Mouse (Mus musculus) Patski (cell line): ENCODE data around the gene Herc2. TPM values are rescaled to one million over a fixed set of nuclear protein-coding genes. Genes with fewer than 3 reads are reported as not detected.

ENCODE experiments used
- ATAC-seq: fragments of 100-300 bp; one replicate; pipeline ENCODE4 v1.8.0; 2021
- CTCF ChIA-PET: fragments of 350-600 bp; sonication (Branson Sonifier 250); formaldehyde crosslinking; loops from one replicate; lab custom pipeline; 2022; ENCODE audit warnings: inconsistent platforms; lab: Charles Lee
- POLR2A ChIA-PET: fragments of 350-600 bp; sonication (Branson Sonifier 250); formaldehyde crosslinking; loops from one replicate; lab custom pipeline; 2022; ENCODE audit warnings: antibody characterized with exemption, inconsistent platforms; lab: Charles Lee
- DNase-seq: peaks from one replicate; pipeline ENCODE4 v3.0.0-alpha.2; 2011; ENCODE audit warnings: low read depth, low spot score
- H3K27me3 ChIP-seq: fragments of 371-371 bp; one replicate; pipeline ENCODE4 v1.5.1; 2021
- CTCF ChIP-seq: fragments of 100-300 bp; IDR thresholded peaks from one replicate; pipeline ENCODE4 v1.5.1; 2021
- in situ Hi-C: fragments of 300-500 bp; cut with MboI; formaldehyde crosslinking; loops from 3 replicates; pipeline ENCODE4 v1.11.1; 2018; ENCODE audit warnings: low pct_unique_long_range_greater_than_20kb, mixed read lengths
- polyA plus RNA-seq: library from polyadenylated mRNA; unstranded; gene quantifications from one replicate; pipeline ENCODE4 v1.2.3, GENCODE M21; 2021

Herc2 gene
- polyA plus RNA-seq, 1 experiment from 2014 or later = 35.7 TPM

DNA sequence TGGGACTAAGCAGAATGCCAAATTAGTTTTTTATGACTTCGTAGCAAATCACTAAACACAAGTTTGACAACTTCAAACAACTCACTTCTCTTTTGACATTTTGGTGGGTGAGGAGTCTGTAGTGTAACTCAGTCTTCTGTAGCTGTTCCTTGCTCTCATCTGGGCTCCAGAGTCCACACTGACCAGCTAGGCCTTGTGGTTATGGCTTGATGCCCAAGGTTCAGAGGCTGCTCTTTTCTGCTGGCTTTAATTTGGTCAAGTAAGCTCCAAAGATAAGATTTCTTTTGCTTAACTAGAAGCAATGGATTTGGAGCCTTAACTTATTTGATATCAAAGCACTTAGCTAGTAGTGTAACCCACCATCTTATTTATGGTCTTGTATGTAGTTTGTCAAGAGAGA is 14.9 kb downstream of the Herc2 start:
- no peak for DNase-seq
- TF ChIP-seq CTCF = no peak
- ChIA-PET CTCF (interaction anchor here (1.0 kb wide), 1 partner anchor 8 kb away, joined by 3 read pairs; no protein-coding TSS in a partner anchor), POLR2A (no interaction called here)
- no peaks in the 10 kb centered on the region for H3K27me3 ChIP-seq
- in situ Hi-C loops = no loop called here
- no peak for ATAC-seq

- H3K27me3 ChIP-seq = no peaks in the 10 kb centered on the region
- POLR2A ChIA-PET = no interaction called here
Measured at GRCm38 (mm10) chr7:56066136-56066535, 16.1 kb downstream of the Herc2 start.

DNA sequence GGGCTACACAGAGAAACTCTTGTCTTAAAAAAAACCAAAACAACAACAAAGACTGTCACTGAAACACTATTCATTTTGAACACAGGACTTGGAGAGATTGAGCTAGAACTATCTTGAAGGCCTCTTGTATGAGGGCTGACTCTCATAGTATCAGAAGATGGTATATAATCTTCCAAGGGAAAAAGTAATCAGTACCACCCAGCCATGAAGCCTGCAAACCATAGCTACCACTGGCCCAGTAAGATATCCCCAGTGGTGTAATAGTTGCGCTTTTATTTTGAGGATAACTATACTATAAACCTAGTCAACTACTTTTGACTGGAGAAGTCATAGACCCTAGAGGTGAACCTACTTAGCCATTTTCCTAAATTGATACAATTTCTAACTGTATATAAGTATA is 16.6 kb downstream of the Herc2 start:
- in situ Hi-C loops = no loop called here
- CTCF ChIA-PET = interaction anchor here (0.7 kb wide), 1 partner anchor 24 kb away, joined by 3 read pairs; no protein-coding TSS in a partner anchor
- DNase-seq = no peak
- no peak for ATAC-seq
- POLR2A ChIA-PET = no interaction called here
- no peak for TF ChIP-seq CTCF
- H3K27me3 ChIP-seq = no peaks in the 10 kb centered on the region

More at GRCm38 (mm10) chr7:56066136-56066535, 16.1 kb downstream of the Herc2 start:
- CTCF ChIA-PET = interaction anchor here (0.7 kb wide), 1 partner anchor 24 kb away, joined by 3 read pairs; no protein-coding TSS in a partner anchor
- TF ChIP-seq CTCF = no peak
- DNase-seq = no peak
- in situ Hi-C loops = no loop called here
- no peak for ATAC-seq

- no peaks in the 10 kb centered on the region for H3K27me3 ChIP-seq
- DNase-seq = no peak
- ChIA-PET POLR2A (no interaction called here), CTCF (interaction anchor here (1.2 kb wide), 1 partner anchor 16 kb away, joined by 3 read pairs; no protein-coding TSS in a partner anchor)
- ATAC-seq = no peak
- no peak for TF ChIP-seq CTCF
- in situ Hi-C loops = no loop called here
Measured at GRCm38 (mm10) chr7:56071724-56072123, 21.7 kb downstream of the Herc2 start.

GRCm38 (mm10) chr7:56083034-56083433 is 33.0 kb downstream of the Herc2 start:
- H3K27me3 ChIP-seq = no peaks in the 10 kb centered on the region
- in situ Hi-C loops = no loop called here
- ATAC-seq = no peak
- CTCF ChIA-PET = interaction anchor here (1.1 kb wide), 1 partner anchor 11 kb away, joined by 3 read pairs; no protein-coding TSS in a partner anchor
- DNase-seq = no peak
- POLR2A ChIA-PET = no interaction called here
- TF ChIP-seq CTCF = no peak

GRCm38 (mm10) chr7:56089097-56089496 is 39.1 kb downstream of the Herc2 start:
- TF ChIP-seq CTCF = no peak
- in situ Hi-C loops = no loop called here
- H3K27me3 ChIP-seq = no peaks in the 10 kb centered on the region
- POLR2A ChIA-PET = no interaction called here
- CTCF ChIA-PET = no interaction called here
- no peak for DNase-seq
- ATAC-seq = no peak

DNA sequence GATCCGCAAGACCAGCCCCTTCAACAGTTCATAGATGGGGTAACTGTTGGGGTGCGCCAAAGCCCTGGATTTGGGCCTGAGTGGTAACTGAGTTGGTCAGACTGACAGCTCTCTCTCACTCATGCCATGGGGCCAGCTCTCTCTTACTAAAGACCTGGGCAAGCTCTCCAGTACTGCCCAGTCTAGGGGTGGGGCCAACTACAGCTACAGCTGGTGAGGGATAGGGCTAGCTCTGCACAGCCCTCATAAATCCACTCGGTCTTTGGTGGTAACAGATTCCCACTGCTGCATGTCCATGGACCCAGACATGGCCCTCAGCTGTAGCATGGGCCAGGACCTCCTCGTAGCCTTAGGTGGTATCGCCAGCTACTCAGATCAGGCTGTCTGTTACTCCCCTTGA is 41.4 kb downstream of the Herc2 start:
- ATAC-seq = no peak
- no peak for TF ChIP-seq CTCF
- no peaks in the 10 kb centered on the region for H3K27me3 ChIP-seq
- ChIA-PET POLR2A (no interaction called here), CTCF (interaction anchor here (1.1 kb wide), 1 partner anchor 18 kb away, joined by 3 read pairs; no protein-coding TSS in a partner anchor)
- DNase-seq = no peak
- in situ Hi-C loops = no loop called here

GRCm38 (mm10) chr7:56102293-56102847 is 52.4 kb downstream of the Herc2 start:
- POLR2A ChIA-PET = no interaction called here
- in situ Hi-C loops = no loop called here
- CTCF ChIA-PET = no interaction called here
- no peak for ATAC-seq
- no peak for TF ChIP-seq CTCF
- H3K27me3 ChIP-seq = no peaks in the 10 kb centered on the region
- DNase-seq = no peak

DNA sequence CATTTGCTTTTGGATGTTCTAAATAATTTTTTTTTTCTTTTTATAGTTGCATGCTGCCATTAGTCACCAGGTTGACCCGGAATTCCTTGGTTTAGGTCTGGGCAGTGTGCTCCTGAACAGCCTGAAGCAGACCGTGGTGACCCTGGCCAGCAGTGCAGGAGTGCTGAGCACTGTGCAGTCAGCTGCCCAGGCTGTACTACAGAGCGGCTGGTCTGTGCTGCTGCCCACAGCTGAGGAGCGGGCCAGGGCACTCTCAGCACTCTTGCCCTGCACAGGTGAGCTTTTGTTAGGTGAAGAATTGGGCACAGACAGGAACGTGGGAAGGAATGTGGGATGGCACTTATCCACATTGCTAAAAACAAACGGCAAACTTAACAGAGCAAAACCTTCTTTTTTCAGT is 63.0 kb downstream of the Herc2 start:
- ChIA-PET CTCF (interaction anchor here (0.8 kb wide), 1 partner anchor 90 kb away, joined by 3 read pairs; no protein-coding TSS in a partner anchor), POLR2A (no interaction called here)
- TF ChIP-seq CTCF = no peak
- in situ Hi-C loops = no loop called here
- no peaks in the 10 kb centered on the region for H3K27me3 ChIP-seq
- ATAC-seq = no peak
- DNase-seq = no peak

DNA sequence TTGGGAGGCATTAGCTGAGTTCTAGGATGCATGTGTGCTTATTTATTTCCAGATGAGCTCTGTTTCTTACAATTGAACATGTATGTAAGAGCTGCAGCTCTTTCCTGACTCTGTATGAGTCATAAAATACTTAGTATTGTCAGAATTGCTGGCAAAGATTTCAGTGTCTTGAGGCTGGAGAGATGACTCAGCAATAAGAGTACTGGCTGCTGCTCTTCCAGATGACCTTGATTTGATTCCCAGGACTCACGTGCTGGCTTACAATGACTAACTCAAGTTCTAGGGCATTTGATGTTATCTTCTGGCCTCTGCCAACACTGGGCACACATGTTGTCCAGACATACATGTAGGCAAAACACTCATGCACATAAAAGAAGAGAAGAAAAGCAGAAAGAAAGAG is 64.2 kb downstream of the Herc2 start:
- in situ Hi-C loops = no loop called here
- no peak for TF ChIP-seq CTCF
- H3K27me3 ChIP-seq = no peaks in the 10 kb centered on the region
- POLR2A ChIA-PET = interaction anchor here (1.3 kb wide), 1 partner anchor 27 kb away, joined by 3 read pairs; no protein-coding TSS in a partner anchor
- CTCF ChIA-PET = interaction anchor here (1.5 kb wide), 1 partner anchor 10 kb away, joined by 4 read pairs; no protein-coding TSS in a partner anchor
- DNase-seq = peak; percentile 28
- peak; percentile 78 for ATAC-seq

DNA sequence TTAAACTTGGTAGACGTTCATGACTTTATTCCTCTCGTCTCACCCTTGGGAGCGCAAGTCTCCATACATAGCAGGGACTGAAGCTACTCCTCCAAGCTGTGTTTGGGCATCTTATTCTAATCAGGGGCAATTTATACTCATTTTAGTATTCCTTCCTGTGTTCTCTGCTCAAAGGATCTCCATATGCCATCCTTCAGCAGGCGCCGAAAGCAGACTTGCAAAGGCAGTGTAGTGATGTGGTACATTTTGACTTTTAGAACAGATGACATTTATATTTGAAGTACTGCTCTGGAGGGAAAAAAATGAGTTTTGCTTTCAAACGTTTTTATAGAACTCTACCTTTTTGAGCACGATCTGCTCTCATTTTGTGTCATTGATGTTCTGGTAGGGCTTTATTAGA is 71.0 kb downstream of the Herc2 start:
- DNase-seq (no peak), ATAC-seq (no peak)
- POLR2A ChIA-PET = no interaction called here
- CTCF ChIA-PET = no interaction called here
- H3K27me3 ChIP-seq = no peaks in the 10 kb centered on the region
- no peak for TF ChIP-seq CTCF
- in situ Hi-C loops = no loop called here

GRCm38 (mm10) chr7:56121425-56121824 is 71.4 kb downstream of the Herc2 start:
- no peaks in the 10 kb centered on the region for H3K27me3 ChIP-seq
- in situ Hi-C loops = no loop called here
- CTCF ChIA-PET = no interaction called here
- ATAC-seq (no peak), DNase-seq (no peak)
- POLR2A ChIA-PET = no interaction called here
- no peak for TF ChIP-seq CTCF
